Mouse (Mus musculus): ENCODE measurements around the gene Rnps1. TPM values are rescaled to one million over a fixed set of nuclear protein-coding genes. Genes with fewer than 3 reads are reported as not detected.
A peak's percentile ranks its signal among the peaks of the same experiment; 100 is the strongest.

Rnps1 gene
- polyA plus RNA-seq, 1 experiment from 2014 or later, result 300 TPM

- H3K4me2 ChIP-seq (replicated peaks; ENCODE audit: low read depth, low read length), result no peak overlapping the region
- ATAC-seq (ENCODE audit: low FRiP score, low TSS enrichment), result no peak
- 77% methylated on average over 1 of the region's 1 CpGs for WGBS
Observed at GRCm38 (mm10) chr17:24462932-24463331, 48.6 kb downstream of the Rnps1 start.

GRCm38 (mm10) chr17:24463374-24464133 lies 49.2 kb downstream of the Rnps1 start:
- Histone ChIP-seq H3K4me1 (ENCODE audit: insufficient read depth, low read length) (no peaks in the 10 kb centered on the region), H3K4me3 (ENCODE audit: low read length) (no peak overlapping the region), H3K9ac (replicated peaks; ENCODE audit: low read length) (no peak overlapping the region), H3K27ac (ENCODE audit: low read length) (no peak overlapping the region), H3K4me2 (replicated peaks; ENCODE audit: low read depth, low read length) (no peak overlapping the region), H3K36me3 (ENCODE audit: insufficient read depth, low read length) (no peaks in the 10 kb centered on the region), H3K9me3 (ENCODE audit: low read length) (no peaks in the 10 kb centered on the region), H3K27me3 (ENCODE audit: insufficient read depth, low read length) (no peaks in the 10 kb centered on the region)
- 47% methylated on average over 6 of the region's 6 CpGs for WGBS
- no peak for ATAC-seq (ENCODE audit: low FRiP score, low TSS enrichment)

More at GRCm38 (mm10) chr17:24462932-24463331, 48.6 kb downstream of the Rnps1 start:
- Histone ChIP-seq H3K27ac (ENCODE audit: low read length) (no peak overlapping the region), H3K36me3 (ENCODE audit: insufficient read depth, low read length) (no peaks in the 10 kb centered on the region), H3K9ac (replicated peaks; ENCODE audit: low read length) (no peak overlapping the region), H3K4me3 (ENCODE audit: low read length) (no peak overlapping the region), H3K27me3 (ENCODE audit: insufficient read depth, low read length) (no peaks in the 10 kb centered on the region), H3K9me3 (ENCODE audit: low read length) (no peaks in the 10 kb centered on the region), H3K4me1 (ENCODE audit: insufficient read depth, low read length) (no peaks in the 10 kb centered on the region)

GRCm38 (mm10) chr17:24468636-24469246 lies 54.4 kb downstream of the Rnps1 start:
- WGBS, result 93% methylated on average over 5 of the region's 5 CpGs
- H3K4me1 ChIP-seq (ENCODE audit: insufficient read depth, low read length), result peaks cover 30% of the 10 kb centered on the region
- H3K4me3 ChIP-seq (ENCODE audit: low read length), result no peak overlapping the region
- no peak overlapping the region for H3K9ac ChIP-seq (replicated peaks; ENCODE audit: low read length)
- H3K9me3 ChIP-seq (ENCODE audit: low read length), result no peaks in the 10 kb centered on the region
- H3K36me3 ChIP-seq (ENCODE audit: insufficient read depth, low read length), result 0 out of 2 replicates have a peak, but pooled peaks cover under 1% of the 10 kb centered on the region
- H3K27ac ChIP-seq (ENCODE audit: low read length), result no peak overlapping the region
- no peaks in the 10 kb centered on the region for H3K27me3 ChIP-seq (ENCODE audit: insufficient read depth, low read length)
- no peak for ATAC-seq (ENCODE audit: low FRiP score, low TSS enrichment)
- H3K4me2 ChIP-seq (replicated peaks; ENCODE audit: low read depth, low read length), result no peak overlapping the region

GRCm38 (mm10) chr17:24469336-24469909 lies 55.1 kb downstream of the Rnps1 start:
- 15% methylated on average over 7 of the region's 7 CpGs for WGBS
- peak overlapping the region; percentile 96 for H3K4me2 ChIP-seq (replicated peaks; ENCODE audit: low read depth, low read length)
- H3K27ac ChIP-seq (ENCODE audit: low read length), result peak overlapping the region; percentile 85

GRCm38 (mm10) chr17:24469910-24470602 lies 55.7 kb downstream of the Rnps1 start, which contains the start of the genes E4f1 and Pgp:
Gene E4f1, minus strand, starts transcription at chr17:24470313.
Gene Pgp, plus strand, starts transcription at chr17:24470392.
- peak; percentile 96 for ATAC-seq (ENCODE audit: low FRiP score, low TSS enrichment)
- Histone ChIP-seq H3K27ac (ENCODE audit: low read length) (peak within 1 kb of the TSS; percentile 85), H3K27me3 (ENCODE audit: insufficient read depth, low read length) (no peaks in the 10 kb centered on the region), H3K4me1 (ENCODE audit: insufficient read depth, low read length) (peaks cover 39% of the 10 kb centered on the region), H3K36me3 (ENCODE audit: insufficient read depth, low read length) (peaks cover 12% of the 10 kb centered on the region; the same call in 1 of the 2 replicates), H3K9me3 (ENCODE audit: low read length) (no peaks in the 10 kb centered on the region), H3K9ac (replicated peaks; ENCODE audit: low read length) (peak within 1 kb of the TSS; percentile 90), H3K4me2 (replicated peaks; ENCODE audit: low read depth, low read length) (peak within 1 kb of the TSS; percentile 96), H3K4me3 (ENCODE audit: low read length) (peak within 1 kb of the TSS; percentile 85)
- WGBS, result under 1% methylated on average over 66 of the region's 75 CpGs

More at GRCm38 (mm10) chr17:24469336-24469909, 55.1 kb downstream of the Rnps1 start:
- no peak for ATAC-seq (ENCODE audit: low FRiP score, low TSS enrichment)
- Histone ChIP-seq H3K9ac (replicated peaks; ENCODE audit: low read length) (peak overlapping the region; percentile 90), H3K27me3 (ENCODE audit: insufficient read depth, low read length) (no peaks in the 10 kb centered on the region), H3K4me3 (ENCODE audit: low read length) (peak overlapping the region; percentile 85), H3K4me1 (ENCODE audit: insufficient read depth, low read length) (peaks cover 37% of the 10 kb centered on the region), H3K9me3 (ENCODE audit: low read length) (no peaks in the 10 kb centered on the region), H3K36me3 (ENCODE audit: insufficient read depth, low read length) (peaks cover 5% of the 10 kb centered on the region; the same call in 1 of the 2 replicates)

GRCm38 (mm10) chr17:24470701-24471527 lies 56.5 kb downstream of the Rnps1 start:
- Histone ChIP-seq H3K9ac (replicated peaks; ENCODE audit: low read length) (peak overlapping the region; percentile 90), H3K4me1 (ENCODE audit: insufficient read depth, low read length) (peaks cover 39% of the 10 kb centered on the region), H3K4me3 (ENCODE audit: low read length) (peak overlapping the region; percentile 85), H3K36me3 (ENCODE audit: insufficient read depth, low read length) (peaks cover 20% of the 10 kb centered on the region; the same call in 1 of the 2 replicates), H3K27me3 (ENCODE audit: insufficient read depth, low read length) (no peaks in the 10 kb centered on the region), H3K4me2 (replicated peaks; ENCODE audit: low read depth, low read length) (peak overlapping the region; percentile 96), H3K9me3 (ENCODE audit: low read length) (no peaks in the 10 kb centered on the region), H3K27ac (ENCODE audit: low read length) (peak overlapping the region; percentile 78)
- WGBS, result under 1% methylated on average over 68 of the region's 68 CpGs
- peak; percentile 21; the same call in 1 of the 2 replicates for ATAC-seq (ENCODE audit: low FRiP score, low TSS enrichment)

- H3K4me3 ChIP-seq (ENCODE audit: low read length), result peak overlapping the region; percentile 85; the same call in 1 of the 2 replicates
- H3K36me3 ChIP-seq (ENCODE audit: insufficient read depth, low read length), result peaks cover 29% of the 10 kb centered on the region; the same call in 1 of the 2 replicates
- no peaks in the 10 kb centered on the region for H3K27me3 ChIP-seq (ENCODE audit: insufficient read depth, low read length)
- H3K9ac ChIP-seq (replicated peaks; ENCODE audit: low read length), result no peak overlapping the region; the same call in 1 of the 2 replicates
- H3K9me3 ChIP-seq (ENCODE audit: low read length), result no peaks in the 10 kb centered on the region
- H3K4me2 ChIP-seq (replicated peaks; ENCODE audit: low read depth, low read length), result peak overlapping the region; percentile 96
- H3K27ac ChIP-seq (ENCODE audit: low read length), result peak overlapping the region; percentile 74
- 21% methylated on average over 4 of the region's 4 CpGs for WGBS
- ATAC-seq (ENCODE audit: low FRiP score, low TSS enrichment), result peak; percentile 40
- H3K4me1 ChIP-seq (ENCODE audit: insufficient read depth, low read length), result peaks cover 41% of the 10 kb centered on the region
Observed at GRCm38 (mm10) chr17:24472512-24472911, 58.1 kb downstream of the Rnps1 start.

- H3K9me3 ChIP-seq (ENCODE audit: low read length), result no peaks in the 10 kb centered on the region
- peak within 1 kb of the TSS; percentile 96 for H3K4me2 ChIP-seq (replicated peaks; ENCODE audit: low read depth, low read length)
- H3K4me1 ChIP-seq (ENCODE audit: insufficient read depth, low read length), result peaks cover 50% of the 10 kb centered on the region
- peaks cover 29% of the 10 kb centered on the region; the same call in 1 of the 2 replicates for H3K36me3 ChIP-seq (ENCODE audit: insufficient read depth, low read length)
- no peak within 1 kb of the TSS; the same call in 1 of the 2 replicates for H3K9ac ChIP-seq (replicated peaks; ENCODE audit: low read length)
- peak within 1 kb of the TSS; percentile 74 for H3K27ac ChIP-seq (ENCODE audit: low read length)
- WGBS, result 75% methylated on average over 6 of the region's 6 CpGs
- no peaks in the 10 kb centered on the region for H3K27me3 ChIP-seq (ENCODE audit: insufficient read depth, low read length)
- ATAC-seq (ENCODE audit: low FRiP score, low TSS enrichment), result no peak
- no peak within 1 kb of the TSS for H3K4me3 ChIP-seq (ENCODE audit: low read length)
Observed at GRCm38 (mm10) chr17:24473612-24474275, 59.4 kb downstream of the Rnps1 start, which contains the start of gene Bricd5. Gene Bricd5, plus strand, starts transcription at chr17:24473884.

Measured in kidney, embryonic 16.5 days (tissue).